ENCODE assay signal across 9 mouse cellular contexts in genomic region chr19:8773409-8773808, GRCm38 (mm10). TPM values are rescaled to one million over a fixed set of nuclear protein-coding genes. Genes with fewer than 3 reads are reported as not detected.
A peak's percentile ranks its signal among the peaks of the same experiment; 100 is the strongest.
DNase-seq lines count a peak whose midpoint lies in the region; ATAC-seq and TF ChIP-seq lines count a peak whose summit lies in the region.
"Had no signal": no experiment of that assay in that cellular context is flagged by ENCODE, and none has a peak within 500 bp of the region (broad histone marks: within the 10 kb centered on the region; RNA-seq: fewer than 3 reads in every experiment).

No protein-coding gene starts in this region.

- no peak for TF ChIP-seq CTCF in lung, embryonic 14.5 days (IDR thresholded peaks at IDR 0.05; ENCODE audit: low read depth)

- ATAC-seq in lung, embryonic 14.5 days (ENCODE audit: insufficient read depth) = no peak
- ATAC-seq in embryonic facial prominence, embryonic 12.5 days (ENCODE audit: insufficient number of reproducible peaks, insufficient read depth, low FRiP score, low TSS enrichment) = no peak
- no peak for ATAC-seq in intestine, embryonic 15.5 days
- ATAC-seq in neural tube, embryonic 14.5 days (ENCODE audit: low read depth) = no peak
- no peak for ATAC-seq in megakaryocyte-erythroid progenitor cell, adult 5-6 weeks (replicated peaks; ENCODE audit: low FRiP score, low TSS enrichment, poor library complexity, severe bottlenecking)

- H3K27me3 ChIP-seq in lung, embryonic 14.5 days (ENCODE audit: insufficient read depth, low read length) = no peaks in the 10 kb centered on the region
- H3K27me3 ChIP-seq in embryonic facial prominence, embryonic 12.5 days = no peaks in the 10 kb centered on the region
- H3K27me3 ChIP-seq in intestine, embryonic 15.5 days (replicated peaks) = no peaks in the 10 kb centered on the region
- no peaks in the 10 kb centered on the region for H3K27me3 ChIP-seq in neural tube, embryonic 14.5 days (ENCODE audit: control insufficient read depth, insufficient read depth, low read length)

- DNase-seq in lung, embryonic 14.5 days = peak; percentile 15
- no peak for DNase-seq in lung, postnatal 4 days
- no peak for DNase-seq in ovary, adult 18-20 months (ENCODE audit: low spot score)
- no peak for DNase-seq in cerebellum, postnatal 4 days (ENCODE audit: low spot score in 2 of 2)
- DNase-seq: cerebellum, postnatal 14 days had no signal

- peak overlapping the region; percentile 99 for H3K4me2 ChIP-seq in lung, embryonic 14.5 days
- H3K4me2 ChIP-seq in embryonic facial prominence, embryonic 12.5 days (replicated peaks) = peak overlapping the region; percentile 95
- peak overlapping the region; percentile 90 for H3K4me2 ChIP-seq in intestine, embryonic 15.5 days (replicated peaks)
- H3K4me2 ChIP-seq in neural tube, embryonic 14.5 days (ENCODE audit: low read depth, low read length) = peak overlapping the region; percentile 99

- peaks cover 51% of the 10 kb centered on the region for H3K36me3 ChIP-seq in lung, embryonic 14.5 days (ENCODE audit: insufficient read depth)
- peaks cover 40% of the 10 kb centered on the region for H3K36me3 ChIP-seq in embryonic facial prominence, embryonic 12.5 days
- H3K36me3 ChIP-seq in intestine, embryonic 15.5 days = 0 out of 2 replicates have a peak, but pooled peaks cover 4% of the 10 kb centered on the region
- peaks cover 36% of the 10 kb centered on the region for H3K36me3 ChIP-seq in neural tube, embryonic 14.5 days (ENCODE audit: control insufficient read depth, insufficient read depth, low read length)

- H3K27ac ChIP-seq in lung, embryonic 14.5 days (ENCODE audit: low read depth) = peak overlapping the region; percentile 99; the same call in 1 of the 2 replicates
- peak overlapping the region; percentile 99 for H3K27ac ChIP-seq in embryonic facial prominence, embryonic 12.5 days
- H3K27ac ChIP-seq in intestine, embryonic 15.5 days = peak overlapping the region; percentile 100; the same call in 1 of the 2 replicates
- H3K27ac ChIP-seq in neural tube, embryonic 14.5 days (ENCODE audit: low read depth, low read length) = no peak overlapping the region

- peak overlapping the region; percentile 72 for H3K4me3 ChIP-seq in lung, embryonic 14.5 days (ENCODE audit: low read depth, low read length)
- H3K4me3 ChIP-seq in embryonic facial prominence, embryonic 12.5 days = peak overlapping the region; percentile 78
- peak overlapping the region; percentile 59 for H3K4me3 ChIP-seq in intestine, embryonic 15.5 days (replicated peaks)
- H3K4me3 ChIP-seq in neural tube, embryonic 14.5 days (ENCODE audit: low read depth, low read length) = peak overlapping the region; percentile 64

- peak overlapping the region; percentile 94 for H3K9ac ChIP-seq in lung, embryonic 14.5 days
- H3K9ac ChIP-seq in embryonic facial prominence, embryonic 12.5 days = peak overlapping the region; percentile 96
- H3K9ac ChIP-seq in intestine, embryonic 15.5 days = peak overlapping the region; percentile 84
- H3K9ac ChIP-seq in neural tube, embryonic 14.5 days (replicated peaks; ENCODE audit: low read depth, low read length) = peak overlapping the region; percentile 95; the same call in 1 of the 2 replicates

- H3K4me1 ChIP-seq in lung, embryonic 14.5 days (ENCODE audit: insufficient read depth) = no peaks in the 10 kb centered on the region; the same call in none of the 2 replicates
- peaks cover 31% of the 10 kb centered on the region for H3K4me1 ChIP-seq in embryonic facial prominence, embryonic 12.5 days
- peaks cover 22% of the 10 kb centered on the region for H3K4me1 ChIP-seq in intestine, embryonic 15.5 days (replicated peaks)
- H3K4me1 ChIP-seq in neural tube, embryonic 14.5 days (ENCODE audit: control insufficient read depth, insufficient read depth, low read length) = peaks cover 33% of the 10 kb centered on the region

- WGBS in lung, embryonic 14.5 days = 51% methylated on average over 6 of the region's 6 CpGs
- 60% methylated on average over 6 of the region's 6 CpGs for WGBS in embryonic facial prominence, embryonic 12.5 days
- 41% methylated on average over 6 of the region's 6 CpGs for WGBS in intestine, embryonic 15.5 days
- 48% methylated on average over 6 of the region's 6 CpGs for WGBS in neural tube, embryonic 14.5 days

- H3K9me3 ChIP-seq in lung, embryonic 14.5 days (ENCODE audit: low read depth, low read length) = no peaks in the 10 kb centered on the region
- H3K9me3 ChIP-seq in embryonic facial prominence, embryonic 12.5 days = no peaks in the 10 kb centered on the region
- no peaks in the 10 kb centered on the region for H3K9me3 ChIP-seq in intestine, embryonic 15.5 days
- H3K9me3 ChIP-seq in neural tube, embryonic 14.5 days (ENCODE audit: control insufficient read depth, low read length) = no peaks in the 10 kb centered on the region

RNA-seq across cellular contexts. Expression of gene Tmem179b, which starts 0.9 kb away (rescaled TPM):
- 67.7 and 72.3 TPM in 2 replicates for polyA plus RNA-seq in lung, embryonic 14.5 days (2014; fragmentation: Nextera tagmentation; extraction: Ambion mirVana)
- polyA plus RNA-seq in embryonic facial prominence, embryonic 12.5 days (2016; fragmentation: Nextera tagmentation; extraction: Ambion mirVana) = 48.4 and 54.1 TPM in 2 replicates
- 90.4 and 102 TPM in 2 replicates for polyA plus RNA-seq in intestine, embryonic 15.5 days (2015; fragmentation: Nextera tagmentation; extraction: Ambion mirVana)
- 25.9 and 32.7 TPM in 2 replicates for polyA plus RNA-seq in neural tube, embryonic 14.5 days (2014; fragmentation: Nextera tagmentation; extraction: Ambion mirVana)
- total RNA-seq in megakaryocyte-erythroid progenitor cell, adult 5-6 weeks (2014; fragmentation: Nextera tagmentation) = 104 and 114 TPM in 2 replicates
- total RNA-seq in megakaryocyte-erythroid progenitor cell, adult 5-6 weeks (2017) = 31.2 and 54.7 TPM in 2 replicates

RNA-seq across cellular contexts. Expression of gene Tmem223, which starts 2.6 kb away (rescaled TPM):
- 166 and 207 TPM in 2 replicates for polyA plus RNA-seq in lung, embryonic 14.5 days (2014; fragmentation: Nextera tagmentation; extraction: Ambion mirVana)
- 202 and 221 TPM in 2 replicates for polyA plus RNA-seq in embryonic facial prominence, embryonic 12.5 days (2016; fragmentation: Nextera tagmentation; extraction: Ambion mirVana)
- 164 and 177 TPM in 2 replicates for polyA plus RNA-seq in intestine, embryonic 15.5 days (2015; fragmentation: Nextera tagmentation; extraction: Ambion mirVana)
- 223 and 263 TPM in 2 replicates for polyA plus RNA-seq in neural tube, embryonic 14.5 days (2014; fragmentation: Nextera tagmentation; extraction: Ambion mirVana)
- 59.6 and 76.4 TPM in 2 replicates for total RNA-seq in megakaryocyte-erythroid progenitor cell, adult 5-6 weeks (2014; fragmentation: Nextera tagmentation)
- total RNA-seq in megakaryocyte-erythroid progenitor cell, adult 5-6 weeks (2017) = 32.1 and 33.8 TPM in 2 replicates

RNA-seq across cellular contexts. Expression of gene Taf6l, which starts 12.8 kb away (rescaled TPM):
- polyA plus RNA-seq in lung, embryonic 14.5 days (2014; fragmentation: Nextera tagmentation; extraction: Ambion mirVana) = 21.5 and 24.7 TPM in 2 replicates
- 39.9 and 40.4 TPM in 2 replicates for polyA plus RNA-seq in embryonic facial prominence, embryonic 12.5 days (2016; fragmentation: Nextera tagmentation; extraction: Ambion mirVana)
- polyA plus RNA-seq in intestine, embryonic 15.5 days (2015; fragmentation: Nextera tagmentation; extraction: Ambion mirVana) = 25.2 and 26.9 TPM in 2 replicates
- 17.7 and 19.0 TPM in 2 replicates for polyA plus RNA-seq in neural tube, embryonic 14.5 days (2014; fragmentation: Nextera tagmentation; extraction: Ambion mirVana)
- total RNA-seq in megakaryocyte-erythroid progenitor cell, adult 5-6 weeks (2014; fragmentation: Nextera tagmentation) = 13.2 and 16.1 TPM in 2 replicates
- 7.6 and 12.0 TPM in 2 replicates for total RNA-seq in megakaryocyte-erythroid progenitor cell, adult 5-6 weeks (2017)

RNA-seq across cellular contexts. Expression of gene Nxf1, which starts 16.5 kb away (rescaled TPM):
- 195 and 197 TPM in 2 replicates for polyA plus RNA-seq in lung, embryonic 14.5 days (2014; fragmentation: Nextera tagmentation; extraction: Ambion mirVana)
- 218 and 221 TPM in 2 replicates for polyA plus RNA-seq in embryonic facial prominence, embryonic 12.5 days (2016; fragmentation: Nextera tagmentation; extraction: Ambion mirVana)
- polyA plus RNA-seq in intestine, embryonic 15.5 days (2015; fragmentation: Nextera tagmentation; extraction: Ambion mirVana) = 143 and 146 TPM in 2 replicates
- polyA plus RNA-seq in neural tube, embryonic 14.5 days (2014; fragmentation: Nextera tagmentation; extraction: Ambion mirVana) = 120 and 140 TPM in 2 replicates
- total RNA-seq in megakaryocyte-erythroid progenitor cell, adult 5-6 weeks (2014; fragmentation: Nextera tagmentation) = 365 and 530 TPM in 2 replicates
- total RNA-seq in megakaryocyte-erythroid progenitor cell, adult 5-6 weeks (2017) = 100 and 161 TPM in 2 replicates

RNA-seq across cellular contexts. Expression of gene Polr2g, which starts 25.0 kb away (rescaled TPM):
- polyA plus RNA-seq in lung, embryonic 14.5 days (2014; fragmentation: Nextera tagmentation; extraction: Ambion mirVana) = 162 and 163 TPM in 2 replicates
- 166 and 170 TPM in 2 replicates for polyA plus RNA-seq in embryonic facial prominence, embryonic 12.5 days (2016; fragmentation: Nextera tagmentation; extraction: Ambion mirVana)
- 137 and 147 TPM in 2 replicates for polyA plus RNA-seq in intestine, embryonic 15.5 days (2015; fragmentation: Nextera tagmentation; extraction: Ambion mirVana)
- polyA plus RNA-seq in neural tube, embryonic 14.5 days (2014; fragmentation: Nextera tagmentation; extraction: Ambion mirVana) = 141 and 153 TPM in 2 replicates
- total RNA-seq in megakaryocyte-erythroid progenitor cell, adult 5-6 weeks (2014; fragmentation: Nextera tagmentation) = 120 and 126 TPM in 2 replicates
- 86.1 and 106 TPM in 2 replicates for total RNA-seq in megakaryocyte-erythroid progenitor cell, adult 5-6 weeks (2017)
